Mouse (Mus musculus) E14TG2a.4 (cell line): ENCODE data around the gene Trmt10c.

Source experiments
- CTCF ChIP-seq: conservative IDR thresholded peaks from 2 replicates; pipeline ENCODE4 v1.5.1; 2014; ENCODE audit warnings: low read length
- NANOG ChIP-seq: IDR thresholded peaks from 2 replicates; pipeline ENCODE4 v1.6.1; 2014; ENCODE audit warnings: borderline replicate concordance, low read length, mixed read lengths
- POU5F1 ChIP-seq: IDR thresholded peaks from 2 replicates; pipeline ENCODE4 v1.6.1; 2014; ENCODE audit warnings: low read length, borderline replicate concordance

GRCm38 (mm10) chr16:56014076-56014475, 23.5 kb downstream of the Trmt10c start:
- no peak for TF ChIP-seq CTCF
- no peak for TF ChIP-seq POU5F1
- TF ChIP-seq NANOG = no peak
